Mouse (Mus musculus) heart, postnatal 0 days (tissue): ENCODE measurements around the gene Tor2a.

Source experiments
- CTCF ChIP-seq: IDR thresholded peaks from 2 replicates; pipeline ENCODE4 v1.5.1; 2016; ENCODE audit warnings: antibody characterized with exemption, control low read depth, low read depth
- EP300 ChIP-seq: IDR thresholded peaks from 2 replicates; pipeline ENCODE4 v1.6.1; 2016; ENCODE audit warnings: antibody characterized with exemption, low read depth

GRCm38 (mm10) chr2:32714987-32715425 is 42.0 kb upstream of the Tor2a start:
- no peak for TF ChIP-seq EP300
- TF ChIP-seq CTCF, result no peak
